Mouse (Mus musculus): ENCODE data around the gene Cldn5. TPM values are rescaled to one million over a fixed set of nuclear protein-coding genes. Genes with fewer than 3 reads are reported as not detected.

Cldn5 gene
- polyA plus RNA-seq, 1 experiment from 2014 or later: 130 TPM

DNA sequence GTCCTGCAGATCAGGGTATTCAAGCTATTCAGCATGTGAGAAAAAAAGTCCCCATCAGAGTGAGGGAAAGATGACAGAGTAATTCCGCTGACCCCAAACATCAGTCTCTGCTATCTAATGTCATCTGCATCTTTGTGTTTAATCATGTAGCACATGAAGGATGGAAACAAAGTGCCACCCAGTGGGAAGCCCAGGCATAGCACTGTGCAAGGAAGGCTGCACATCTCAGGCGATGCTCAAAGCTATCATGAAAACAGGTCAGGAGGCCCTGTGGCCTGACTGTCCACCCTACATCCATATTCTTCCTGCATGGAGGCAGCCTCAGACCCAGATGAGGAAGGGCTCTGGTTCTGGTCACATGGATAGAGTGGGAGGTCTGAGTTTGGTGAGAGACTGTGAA lies 22.2 kb downstream of the Cldn5 start:
- Histone ChIP-seq H3K4me1 (replicated peaks; ENCODE audit: control insufficient read depth, insufficient read depth, low read length) (no peaks in the 10 kb centered on the region), H3K36me3 (ENCODE audit: control insufficient read depth, insufficient read depth, low read length) (peaks cover 34% of the 10 kb centered on the region), H3K4me3 (ENCODE audit: low read length) (no peak overlapping the region), H3K27ac (ENCODE audit: low read length) (no peak overlapping the region), H3K9me3 (ENCODE audit: control insufficient read depth, low read length) (no peaks in the 10 kb centered on the region), H3K27me3 (ENCODE audit: control insufficient read depth, insufficient read depth, low read depth, low read length) (no peaks in the 10 kb centered on the region), H3K9ac (ENCODE audit: low read length) (no peak overlapping the region), H3K4me2 (ENCODE audit: low read depth, low read length) (no peak overlapping the region)
- no peak for ATAC-seq (ENCODE audit: low read depth)
- 62% methylated on average over 2 of the region's 2 CpGs for WGBS

DNA sequence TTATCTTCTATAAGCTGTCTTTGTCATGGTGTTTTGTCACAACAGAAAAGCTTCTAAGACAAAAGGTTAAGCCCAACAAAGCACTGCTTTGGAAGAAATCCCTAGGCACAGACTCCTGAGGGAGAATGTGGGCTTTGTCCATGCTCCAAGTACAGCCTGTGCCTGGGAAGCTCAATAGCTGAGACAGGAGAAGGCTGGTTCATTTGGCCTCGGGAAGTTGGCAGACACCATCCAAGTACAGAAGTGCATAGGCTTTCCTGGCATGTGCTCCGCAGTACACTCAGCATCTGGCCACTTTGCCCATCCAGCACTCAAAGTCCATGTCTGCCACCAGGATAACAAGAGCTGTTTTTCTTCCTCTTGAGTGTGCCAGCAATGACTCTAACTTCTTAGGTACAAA lies 29.1 kb downstream of the Cldn5 start:
- H3K4me1 ChIP-seq (replicated peaks; ENCODE audit: control insufficient read depth, insufficient read depth, low read length): peaks cover 6% of the 10 kb centered on the region
- 92% methylated on average over 2 of the region's 2 CpGs for WGBS
- no peak overlapping the region for H3K27ac ChIP-seq (ENCODE audit: low read length)
- no peak overlapping the region for H3K4me2 ChIP-seq (ENCODE audit: low read depth, low read length)
- no peak overlapping the region for H3K9ac ChIP-seq (ENCODE audit: low read length)
- peaks cover 29% of the 10 kb centered on the region for H3K36me3 ChIP-seq (ENCODE audit: control insufficient read depth, insufficient read depth, low read length)
- no peaks in the 10 kb centered on the region for H3K9me3 ChIP-seq (ENCODE audit: control insufficient read depth, low read length)
- no peaks in the 10 kb centered on the region for H3K27me3 ChIP-seq (ENCODE audit: control insufficient read depth, insufficient read depth, low read depth, low read length)
- ATAC-seq (ENCODE audit: low read depth): no peak
- no peak overlapping the region for H3K4me3 ChIP-seq (ENCODE audit: low read length)

DNA sequence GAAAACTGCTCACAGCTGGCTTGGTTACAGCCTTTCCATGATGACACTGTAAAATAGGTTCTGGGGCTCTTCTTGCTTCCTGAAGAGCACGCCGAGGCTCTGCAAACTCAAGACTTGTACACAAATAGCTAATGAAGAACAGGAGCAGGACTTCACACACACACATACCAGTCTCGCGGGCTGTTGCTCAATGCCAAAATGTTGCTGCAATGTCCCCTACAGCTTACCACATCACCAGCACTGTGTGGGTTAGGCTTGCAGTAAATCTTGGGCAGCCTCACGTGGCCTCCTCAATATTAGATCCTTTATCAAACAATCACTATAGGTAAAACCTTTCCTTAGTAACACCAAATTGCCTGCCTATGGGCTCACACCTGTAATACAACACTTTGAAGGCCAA lies 32.4 kb downstream of the Cldn5 start:
- no peaks in the 10 kb centered on the region for H3K9me3 ChIP-seq (ENCODE audit: control insufficient read depth, low read length)
- H3K4me3 ChIP-seq (ENCODE audit: low read length): no peak overlapping the region
- H3K27me3 ChIP-seq (ENCODE audit: control insufficient read depth, insufficient read depth, low read depth, low read length): no peaks in the 10 kb centered on the region
- peaks cover 19% of the 10 kb centered on the region for H3K4me1 ChIP-seq (replicated peaks; ENCODE audit: control insufficient read depth, insufficient read depth, low read length)
- 84% methylated on average over 5 of the region's 5 CpGs for WGBS
- no peak overlapping the region for H3K4me2 ChIP-seq (ENCODE audit: low read depth, low read length)
- peaks cover 24% of the 10 kb centered on the region for H3K36me3 ChIP-seq (ENCODE audit: control insufficient read depth, insufficient read depth, low read length)
- H3K27ac ChIP-seq (ENCODE audit: low read length): no peak overlapping the region
- no peak for ATAC-seq (ENCODE audit: low read depth)
- H3K9ac ChIP-seq (ENCODE audit: low read length): no peak overlapping the region

DNA sequence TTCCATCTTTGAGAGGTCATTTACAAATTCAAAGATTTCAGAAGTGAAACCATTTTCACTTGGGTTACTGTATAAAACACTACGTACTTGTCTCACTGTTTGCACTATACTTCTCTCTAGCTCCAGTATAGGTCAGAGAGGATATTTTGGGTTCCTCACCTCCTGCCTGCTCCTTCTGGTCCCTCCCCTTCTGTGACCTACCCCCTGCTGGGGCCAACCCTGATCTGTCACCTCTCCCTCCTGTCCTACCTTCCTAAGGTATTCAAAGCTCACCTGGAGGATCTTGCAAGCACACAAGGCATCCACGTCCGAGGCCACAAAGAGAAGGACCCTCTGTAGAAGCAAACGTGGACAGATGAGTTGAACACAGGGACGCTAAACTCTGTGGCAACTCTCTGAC lies 34.4 kb downstream of the Cldn5 start:
- H3K27me3 ChIP-seq (ENCODE audit: control insufficient read depth, insufficient read depth, low read depth, low read length): no peaks in the 10 kb centered on the region
- no peak; the same call in 1 of the 2 replicates for ATAC-seq (ENCODE audit: low read depth)
- peak overlapping the region; percentile 72 for H3K4me2 ChIP-seq (ENCODE audit: low read depth, low read length)
- no peaks in the 10 kb centered on the region for H3K9me3 ChIP-seq (ENCODE audit: control insufficient read depth, low read length)
- H3K4me3 ChIP-seq (ENCODE audit: low read length): peak overlapping the region; percentile 90
- peak overlapping the region; percentile 18 for H3K27ac ChIP-seq (ENCODE audit: low read length)
- peaks cover 19% of the 10 kb centered on the region for H3K4me1 ChIP-seq (replicated peaks; ENCODE audit: control insufficient read depth, insufficient read depth, low read length)
- peaks cover 20% of the 10 kb centered on the region for H3K36me3 ChIP-seq (ENCODE audit: control insufficient read depth, insufficient read depth, low read length)
- WGBS: 2% methylated on average over 5 of the region's 5 CpGs
- peak overlapping the region; percentile 74 for H3K9ac ChIP-seq (ENCODE audit: low read length)

DNA sequence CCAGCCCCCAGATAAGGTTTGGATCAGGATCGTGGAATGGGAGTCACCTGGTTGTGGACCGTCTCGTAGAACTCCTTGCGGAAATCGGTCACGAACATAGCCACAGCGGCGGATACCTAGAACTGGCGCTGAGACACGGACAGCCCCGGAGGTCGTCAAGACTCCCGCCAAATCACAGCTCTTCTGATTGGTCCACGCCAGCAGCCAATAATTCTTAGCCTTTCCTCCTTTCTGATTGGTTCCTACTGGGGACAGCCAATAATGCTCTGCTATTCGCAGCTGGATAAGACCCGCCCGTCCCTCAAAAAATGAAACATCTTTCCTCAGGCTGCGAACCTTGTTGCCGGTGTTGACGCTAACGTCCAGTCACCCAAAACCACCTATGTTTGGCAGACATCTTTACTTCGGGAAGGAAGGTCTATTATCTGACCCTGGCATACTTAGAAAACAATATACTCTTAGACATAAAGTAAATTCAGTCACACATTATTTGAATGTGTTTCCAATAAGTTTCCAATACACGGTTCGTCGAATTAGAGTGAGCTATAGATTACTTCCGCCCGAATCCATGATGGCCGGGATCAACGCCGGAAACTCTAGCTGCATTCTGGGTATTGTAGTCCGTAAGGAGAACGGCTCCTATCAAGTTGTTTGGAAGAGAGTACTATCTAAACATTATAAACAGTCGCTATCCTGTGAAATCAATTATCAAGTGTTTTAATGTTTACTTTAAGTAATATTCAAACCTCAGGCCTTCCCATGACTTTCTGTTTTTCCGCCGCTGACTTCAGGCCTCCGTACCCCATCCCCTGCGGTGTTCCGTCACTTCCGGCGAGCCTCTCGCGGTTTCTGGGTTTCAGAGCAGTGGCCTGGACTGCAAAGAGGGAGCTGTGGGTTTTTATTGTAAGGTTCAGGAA lies 35.1 kb downstream of the Cldn5 start, which contains the start of the genes Ufd1 and Cdc45:
Gene Ufd1, plus strand, starts transcription at position 312 of the 917 bp plus-strand sequence.
Gene Cdc45, minus strand, starts transcription at position 520 of the 917 bp plus-strand sequence.
- H3K36me3 ChIP-seq (ENCODE audit: control insufficient read depth, insufficient read depth, low read length): peaks cover 25% of the 10 kb centered on the region
- under 1% methylated on average over 42 of the region's 42 CpGs for WGBS
- H3K27ac ChIP-seq (ENCODE audit: low read length): peak within 1 kb of the TSS; percentile 31
- ATAC-seq (ENCODE audit: low read depth): peak; percentile 97
- H3K4me3 ChIP-seq (ENCODE audit: low read length): peak within 1 kb of the TSS; percentile 90
- H3K4me2 ChIP-seq (ENCODE audit: low read depth, low read length): peak within 1 kb of the TSS; percentile 80
- H3K4me1 ChIP-seq (replicated peaks; ENCODE audit: control insufficient read depth, insufficient read depth, low read length): peaks cover 19% of the 10 kb centered on the region
- no peaks in the 10 kb centered on the region for H3K27me3 ChIP-seq (ENCODE audit: control insufficient read depth, insufficient read depth, low read depth, low read length)
- no peaks in the 10 kb centered on the region for H3K9me3 ChIP-seq (ENCODE audit: control insufficient read depth, low read length)
- peak within 1 kb of the TSS; percentile 90 for H3K9ac ChIP-seq (ENCODE audit: low read length)

DNA sequence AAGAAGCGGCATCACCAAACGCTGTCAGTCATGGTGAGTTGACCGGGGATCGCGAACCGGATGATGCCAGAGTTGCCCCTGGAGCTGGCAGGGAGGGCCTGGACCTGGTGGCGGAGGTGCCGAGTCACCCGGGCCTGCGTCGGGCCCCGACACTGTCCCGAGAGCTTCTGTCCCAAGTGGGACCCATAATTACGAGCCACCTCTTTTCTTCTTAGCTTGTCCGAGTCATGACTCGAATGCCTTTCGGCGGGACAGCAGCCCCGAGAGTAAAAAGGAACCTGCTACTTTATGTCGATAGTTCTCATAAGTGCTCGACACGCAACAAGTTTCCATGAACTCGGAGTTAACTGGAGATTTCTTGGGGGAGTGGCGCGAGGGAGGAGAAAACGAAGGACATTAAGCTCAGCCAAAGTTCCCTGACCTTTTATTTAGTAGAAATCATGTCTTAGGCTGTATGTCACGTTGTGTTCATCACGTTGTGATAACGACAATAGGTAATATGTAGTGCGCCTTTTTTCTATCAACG lies 35.8 kb downstream of the Cldn5 start:
- 2% methylated on average over 31 of the region's 31 CpGs for WGBS
- Histone ChIP-seq H3K4me3 (ENCODE audit: low read length) (peak overlapping the region; percentile 90), H3K9ac (ENCODE audit: low read length) (peak overlapping the region; percentile 90), H3K4me2 (ENCODE audit: low read depth, low read length) (peak overlapping the region; percentile 80), H3K4me1 (replicated peaks; ENCODE audit: control insufficient read depth, insufficient read depth, low read length) (peaks cover 19% of the 10 kb centered on the region), H3K27me3 (ENCODE audit: control insufficient read depth, insufficient read depth, low read depth, low read length) (no peaks in the 10 kb centered on the region), H3K9me3 (ENCODE audit: control insufficient read depth, low read length) (no peaks in the 10 kb centered on the region), H3K27ac (ENCODE audit: low read length) (peak overlapping the region; percentile 31), H3K36me3 (ENCODE audit: control insufficient read depth, insufficient read depth, low read length) (peaks cover 26% of the 10 kb centered on the region)
- peak; percentile 34 for ATAC-seq (ENCODE audit: low read depth)

DNA sequence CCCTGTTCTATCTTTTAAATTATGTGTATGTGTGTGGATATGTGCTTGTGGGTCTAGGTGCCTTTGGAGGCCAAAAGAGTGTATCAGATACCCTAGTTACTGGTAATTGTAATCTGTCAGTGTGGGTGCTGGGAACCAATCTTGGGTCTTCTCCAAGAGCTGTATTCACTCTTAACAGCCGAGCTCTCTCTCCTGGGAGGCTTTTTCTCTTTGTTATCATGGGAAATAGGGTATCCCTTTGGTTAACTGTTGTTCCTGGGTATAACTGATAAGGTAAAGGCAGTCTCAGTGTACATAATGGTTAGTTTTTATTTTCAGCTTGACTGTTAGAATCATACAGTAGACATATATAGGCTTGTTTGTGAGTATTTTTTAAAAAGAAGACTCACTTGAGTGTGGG lies 45.7 kb downstream of the Cldn5 start:
- Histone ChIP-seq H3K9ac (ENCODE audit: low read length) (no peak overlapping the region), H3K4me3 (ENCODE audit: low read length) (no peak overlapping the region), H3K36me3 (ENCODE audit: control insufficient read depth, insufficient read depth, low read length) (peaks cover 51% of the 10 kb centered on the region), H3K4me1 (replicated peaks; ENCODE audit: control insufficient read depth, insufficient read depth, low read length) (no peaks in the 10 kb centered on the region), H3K27ac (ENCODE audit: low read length) (no peak overlapping the region), H3K9me3 (ENCODE audit: control insufficient read depth, low read length) (no peaks in the 10 kb centered on the region), H3K4me2 (ENCODE audit: low read depth, low read length) (no peak overlapping the region), H3K27me3 (ENCODE audit: control insufficient read depth, insufficient read depth, low read depth, low read length) (no peaks in the 10 kb centered on the region)
- ATAC-seq (ENCODE audit: low read depth): no peak
- 85% methylated on average over 1 of the region's 1 CpGs for WGBS

DNA sequence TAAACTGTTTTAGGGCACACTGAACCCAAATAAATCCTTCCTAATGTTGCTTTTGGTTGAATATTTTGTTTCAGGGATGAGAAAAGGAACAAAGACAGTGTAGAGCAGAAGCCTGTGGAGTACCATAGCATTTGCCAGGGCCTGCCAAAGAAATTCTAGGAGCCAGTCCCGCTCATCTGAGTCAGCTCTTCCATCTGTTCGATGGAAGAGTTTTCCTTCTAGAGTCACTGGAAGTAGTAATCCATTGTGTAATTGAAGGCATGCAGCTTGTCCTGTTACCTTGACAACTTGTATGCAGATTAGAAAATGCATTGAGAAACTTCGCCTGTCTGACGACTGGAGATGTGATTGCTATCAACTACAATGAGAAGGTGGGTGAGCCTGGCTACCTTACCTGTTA lies 46.3 kb downstream of the Cldn5 start:
- Histone ChIP-seq H3K4me1 (replicated peaks; ENCODE audit: control insufficient read depth, insufficient read depth, low read length) (no peaks in the 10 kb centered on the region), H3K4me3 (ENCODE audit: low read length) (no peak overlapping the region), H3K9ac (ENCODE audit: low read length) (no peak overlapping the region), H3K27ac (ENCODE audit: low read length) (no peak overlapping the region), H3K4me2 (ENCODE audit: low read depth, low read length) (no peak overlapping the region), H3K9me3 (ENCODE audit: control insufficient read depth, low read length) (no peaks in the 10 kb centered on the region), H3K27me3 (ENCODE audit: control insufficient read depth, insufficient read depth, low read depth, low read length) (no peaks in the 10 kb centered on the region), H3K36me3 (ENCODE audit: control insufficient read depth, insufficient read depth, low read length) (peaks cover 55% of the 10 kb centered on the region)
- ATAC-seq (ENCODE audit: low read depth): no peak
- WGBS: 82% methylated on average over 4 of the region's 4 CpGs
